Mouse (Mus musculus) heart, postnatal 0 days (tissue): ENCODE data around the gene Optc. TPM values are rescaled to one million over a fixed set of nuclear protein-coding genes. Genes with fewer than 3 reads are reported as not detected.

ENCODE experiments used
- ATAC-seq: fragments of 200-750 bp; cut with Nextera tagmentation; 2 replicates; pipeline ENCODE4 v1.8.0; 2017; ENCODE audit warnings: low read depth, moderate number of reproducible peaks, moderate library complexity; ENCODE audit not compliant: insufficient read depth
- DNase-seq: peaks from one replicate; pipeline ENCODE4 v3.0.0-alpha.2; 2016; ENCODE audit warnings: low spot score
- H3K27ac ChIP-seq: fragments of 300-500 bp; sonication (generic); 2 replicates; pipeline ENCODE4 v1.5.1; 2014; ENCODE audit warnings: low read depth, mild to moderate bottlenecking
- H3K27me3 ChIP-seq: fragments of 300-500 bp; sonication (generic); 2 replicates; pipeline ENCODE4 v1.6.1; 2014; ENCODE audit warnings: low read length, mixed read lengths; ENCODE audit not compliant: control insufficient read depth, insufficient read depth
- H3K36me3 ChIP-seq: fragments of 300-500 bp; sonication (generic); replicated peaks from 2 replicates; pipeline ENCODE4 v1.6.1; 2014; ENCODE audit warnings: low read length, mixed read lengths; ENCODE audit not compliant: control insufficient read depth, insufficient read depth
- H3K4me1 ChIP-seq: fragments of 300-500 bp; sonication (generic); 2 replicates; pipeline ENCODE4 v1.6.1; 2014; ENCODE audit warnings: antibody characterized with exemption; ENCODE audit not compliant: control insufficient read depth, insufficient read depth
- H3K4me2 ChIP-seq: fragments of 300-500 bp; sonication (generic); 2 replicates; pipeline ENCODE4 v1.6.1; 2014; ENCODE audit warnings: low read depth, mild to moderate bottlenecking, low read length, moderate library complexity
- H3K4me3 ChIP-seq: fragments of 300-500 bp; sonication (generic); 2 replicates; pipeline ENCODE4 v1.5.1; 2014; ENCODE audit warnings: low read depth, low read length
- H3K9ac ChIP-seq: fragments of 300-500 bp; sonication (generic); replicated peaks from 2 replicates; pipeline ENCODE4 v1.6.1; 2014; ENCODE audit warnings: low read depth, low read length, mixed read lengths
- H3K9me3 ChIP-seq: fragments of 300-500 bp; sonication (generic); replicated peaks from 2 replicates; pipeline ENCODE4 v1.6.1; 2016; ENCODE audit warnings: low read length; ENCODE audit not compliant: control insufficient read depth
- CTCF ChIP-seq: IDR thresholded peaks from 2 replicates; pipeline ENCODE4 v1.5.1; 2016; ENCODE audit warnings: antibody characterized with exemption, control low read depth, low read depth
- EP300 ChIP-seq: IDR thresholded peaks from 2 replicates; pipeline ENCODE4 v1.6.1; 2016; ENCODE audit warnings: antibody characterized with exemption, low read depth
- WGBS: fragments of 180-500 bp; shearing (Covaris S2); extraction: QIAGEN DNeasy Blood & Tissue Kit; methylation state at CpG from one replicate; pipeline ENCODE4 v1.1.7; 2014; 5-methylcytosine and 5-hydroxymethylcytosine counted together
- polyA plus RNA-seq: library from polyadenylated mRNA; unstranded; fragments of >200 nt; fragmentation: Nextera tagmentation; extraction: Ambion mirVana; gene quantifications from 2 replicates; pipeline ENCODE4 v1.2.1, GENCODE M21; 2015
- total RNA-seq: library from RNA; depleted of rRNA; stranded (reverse); fragments of >200 nt; gene quantifications from 2 replicates; pipeline ENCODE4 v1.2.3, GENCODE M21; 2014; ENCODE audit warnings: low replicate concordance

The Optc gene
- total and polyA plus RNA-seq, 2 experiments from 2014 or later, result 0.07 to 3.2 TPM

- H3K36me3 ChIP-seq, result no peaks in the 10 kb centered on the region
- no peak overlapping the region for H3K4me3 ChIP-seq
- H3K9me3 ChIP-seq, result no peaks in the 10 kb centered on the region
- H3K4me1 ChIP-seq, result peaks cover 36% of the 10 kb centered on the region
- peak; percentile 45 for DNase-seq
- no peak overlapping the region for H3K9ac ChIP-seq
- peak overlapping the region; percentile 62 for H3K27ac ChIP-seq
- H3K4me2 ChIP-seq, result 0 out of 2 replicates have a peak overlapping the region, but pooled peaks have one; percentile 0
- WGBS, result 35% methylated on average over 11 of the region's 11 CpGs
- H3K27me3 ChIP-seq, result no peaks in the 10 kb centered on the region
- peak; percentile 22 for ATAC-seq
- TF ChIP-seq EP300 (peak; percentile 82; the same call in 1 of the 2 replicates), CTCF (no peak)
These were observed 9.8 kb upstream of the Optc start for GRCm38 (mm10) chr1:133917456-133918087.

GRCm38 (mm10) chr1:133915723-133916355 lies 8.0 kb upstream of the Optc start:
- no peaks in the 10 kb centered on the region for H3K36me3 ChIP-seq
- H3K4me1 ChIP-seq, result peaks cover 26% of the 10 kb centered on the region
- H3K9ac ChIP-seq, result peak overlapping the region; percentile 27; the same call in 1 of the 2 replicates
- H3K4me3 ChIP-seq, result no peak overlapping the region
- 19% methylated on average over 8 of the region's 8 CpGs for WGBS
- H3K27ac ChIP-seq, result peak overlapping the region; percentile 80
- peak overlapping the region; percentile 31; the same call in 1 of the 2 replicates for H3K4me2 ChIP-seq
- no peaks in the 10 kb centered on the region for H3K9me3 ChIP-seq
- no peaks in the 10 kb centered on the region for H3K27me3 ChIP-seq
- TF ChIP-seq EP300 (peak; percentile 90; the same call in 1 of the 2 replicates), CTCF (no peak)
- DNase-seq (peak; percentile 87), ATAC-seq (peak; percentile 86)

- DNase-seq, result no peak
- 84% methylated on average over 13 of the region's 13 CpGs for WGBS
- no peaks in the 10 kb centered on the region for H3K9me3 ChIP-seq
- TF ChIP-seq EP300, result no peak
- TF ChIP-seq CTCF, result no peak
- H3K36me3 ChIP-seq, result no peaks in the 10 kb centered on the region
- H3K4me3 ChIP-seq, result no peak overlapping the region
- no peak overlapping the region for H3K27ac ChIP-seq
- H3K9ac ChIP-seq, result no peak overlapping the region
- ATAC-seq, result no peak
- H3K4me1 ChIP-seq, result peaks cover 23% of the 10 kb centered on the region
- no peak overlapping the region for H3K4me2 ChIP-seq
- H3K27me3 ChIP-seq, result no peaks in the 10 kb centered on the region
These were observed 7.3 kb upstream of the Optc start for GRCm38 (mm10) chr1:133915115-133915514.

GRCm38 (mm10) chr1:133913018-133913417 lies 5.2 kb upstream of the Optc start:
- H3K4me2 ChIP-seq, result no peak overlapping the region
- H3K4me1 ChIP-seq, result peaks cover 34% of the 10 kb centered on the region
- 64% methylated on average over 6 of the region's 6 CpGs for WGBS
- no peak overlapping the region for H3K4me3 ChIP-seq
- no peak for ATAC-seq
- H3K9ac ChIP-seq, result no peak overlapping the region
- H3K27ac ChIP-seq, result no peak overlapping the region
- 0 out of 2 replicates have a peak, but pooled peaks cover 1% of the 10 kb centered on the region for H3K27me3 ChIP-seq
- no peak for DNase-seq
- TF ChIP-seq CTCF, result no peak
- no peak for TF ChIP-seq EP300
- no peaks in the 10 kb centered on the region for H3K36me3 ChIP-seq
- no peaks in the 10 kb centered on the region for H3K9me3 ChIP-seq

- ATAC-seq (no peak), DNase-seq (peak; percentile 68)
- Histone ChIP-seq H3K9me3 (no peaks in the 10 kb centered on the region), H3K9ac (no peak overlapping the region), H3K27ac (no peak overlapping the region), H3K27me3 (0 out of 2 replicates have a peak, but pooled peaks cover 7% of the 10 kb centered on the region), H3K4me3 (no peak overlapping the region), H3K36me3 (no peaks in the 10 kb centered on the region), H3K4me1 (peaks cover 28% of the 10 kb centered on the region), H3K4me2 (no peak overlapping the region)
- no peak for TF ChIP-seq EP300
- TF ChIP-seq CTCF, result peak; percentile 97
- WGBS, result 26% methylated on average over 4 of the region's 4 CpGs
These were observed 3.7 kb upstream of the Optc start for GRCm38 (mm10) chr1:133911456-133911855.
